Mouse (Mus musculus): ENCODE results near the gene Tns4.

GRCm38 (mm10) chr11:99091666-99092065, 2.6 kb upstream of the Tns4 start:
- TF ChIP-seq CTCF (IDR thresholded peaks at IDR 0.05; ENCODE audit: low read depth) (no peak), EP300 (IDR thresholded peaks at IDR 0.05; ENCODE audit: low read depth) (no peak)
